Mouse (Mus musculus) forebrain, embryonic 12.5 days (tissue): ENCODE measurements around the gene Fbxw22. TPM values are rescaled to one million over a fixed set of nuclear protein-coding genes. Genes with fewer than 3 reads are reported as not detected.
"Not testable (repeated sequence)": the region's sequence is repeated elsewhere in the genome, so short reads cannot be mapped to it uniquely, and the experiment has no call there.

Experiments
- ATAC-seq: fragments of 200-750 bp; cut with Nextera tagmentation; 2 replicates; pipeline ENCODE4 v1.8.0; 2017; ENCODE audit warnings: moderate TSS enrichment; ENCODE audit not compliant: low FRiP score
- H3K27ac ChIP-seq: fragments of 300-500 bp; sonication (generic); 2 replicates; pipeline ENCODE4 v1.5.1; 2016; ENCODE audit warnings: mild to moderate bottlenecking
- H3K27me3 ChIP-seq: fragments of 300-500 bp; sonication (generic); 2 replicates; pipeline ENCODE4 v1.6.1; 2016; ENCODE audit warnings: mild to moderate bottlenecking
- H3K36me3 ChIP-seq: fragments of 300-500 bp; sonication (generic); replicated peaks from 2 replicates; pipeline ENCODE4 v1.6.1; 2016; ENCODE audit warnings: mild to moderate bottlenecking
- H3K4me1 ChIP-seq: fragments of 300-500 bp; sonication (generic); 2 replicates; pipeline ENCODE4 v1.6.1; 2016
- H3K4me2 ChIP-seq: fragments of 300-500 bp; sonication (generic); 2 replicates; pipeline ENCODE4 v1.6.1; 2016; ENCODE audit warnings: mild to moderate bottlenecking, moderate library complexity
- H3K4me3 ChIP-seq: fragments of 300-500 bp; sonication (generic); replicated peaks from 2 replicates; pipeline ENCODE4 v1.5.1; 2016; ENCODE audit warnings: mild to moderate bottlenecking
- H3K9ac ChIP-seq: fragments of 300-500 bp; sonication (generic); 2 replicates; pipeline ENCODE4 v1.6.1; 2016; ENCODE audit warnings: mild to moderate bottlenecking
- H3K9me3 ChIP-seq: fragments of 300-500 bp; sonication (generic); 2 replicates; pipeline ENCODE4 v1.6.1; 2016
- WGBS: fragments of 180-500 bp; shearing (Covaris S2); methylation state at CpG from one replicate; pipeline ENCODE4 v1.1.7; 2016; 5-methylcytosine and 5-hydroxymethylcytosine counted together
- polyA plus RNA-seq: library from polyadenylated mRNA; unstranded; fragments of >200 nt; fragmentation: Nextera tagmentation; extraction: Ambion mirVana; gene quantifications from 2 replicates; pipeline ENCODE4 v1.2.1, GENCODE M21; 2016

Fbxw22 gene
- not detected in 2 replicates for polyA plus RNA-seq

DNA sequence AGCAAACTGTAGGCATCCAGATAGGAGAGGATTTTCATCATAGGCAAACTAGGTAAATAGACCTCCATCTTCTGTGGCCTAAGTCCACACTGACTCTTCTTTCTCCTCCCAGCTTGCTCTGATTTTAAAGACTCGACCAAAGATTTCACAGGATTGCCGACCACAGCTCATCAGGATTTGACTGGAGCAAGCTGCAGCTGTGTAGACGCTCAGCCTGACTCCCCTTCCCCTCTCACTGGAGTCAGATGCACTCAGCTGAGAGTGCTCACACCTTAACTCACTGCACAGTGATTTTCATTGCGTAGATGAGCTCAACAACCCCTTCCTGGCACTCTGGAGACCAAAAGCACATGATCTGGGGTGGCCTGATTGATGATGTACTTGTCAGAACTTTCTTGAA lies at the start of gene Fbxw22:
Gene Fbxw22, minus strand, starts transcription at position 101 of the 400 bp plus-strand sequence.
- H3K27me3 ChIP-seq, H3K9ac ChIP-seq, H3K4me2 ChIP-seq, H3K36me3 ChIP-seq, H3K4me3 ChIP-seq, H3K4me1 ChIP-seq, H3K27ac ChIP-seq, ATAC-seq, H3K9me3 ChIP-seq: not testable (repeated sequence)
- WGBS = 84% methylated on average over 4 of the region's 4 CpGs

DNA sequence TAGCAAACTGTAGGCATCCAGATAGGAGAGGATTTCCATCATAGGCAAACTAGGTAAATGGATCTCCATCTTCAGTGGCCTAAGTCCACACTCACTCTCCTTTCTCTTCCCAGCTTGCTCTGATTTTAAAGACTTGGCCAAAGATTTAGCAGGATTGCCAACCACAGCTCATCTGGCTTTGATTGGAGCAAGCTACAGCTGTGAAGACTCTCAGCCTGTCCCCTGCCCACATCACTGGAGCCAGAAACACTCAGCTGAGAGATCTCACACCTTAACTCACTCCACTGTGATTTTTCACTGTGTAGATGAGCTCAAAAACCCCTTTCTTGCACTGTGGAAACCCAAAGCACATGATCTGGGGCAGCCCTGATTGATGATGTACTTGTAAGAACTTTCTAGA lies 44.9 kb upstream of the Fbxw22 start, which contains the start of gene Fbxw16:
Gene Fbxw16, minus strand, starts transcription at position 101 of the 400 bp plus-strand sequence.
- H3K36me3 ChIP-seq = no peaks in the 10 kb centered on the region
- no peak within 1 kb of the TSS for H3K4me3 ChIP-seq
- no peaks in the 10 kb centered on the region for H3K27me3 ChIP-seq
- no peak within 1 kb of the TSS for H3K27ac ChIP-seq
- no peak for ATAC-seq
- H3K4me1 ChIP-seq = no peaks in the 10 kb centered on the region
- no peak within 1 kb of the TSS for H3K9ac ChIP-seq
- H3K9me3 ChIP-seq = no peaks in the 10 kb centered on the region
- no peak within 1 kb of the TSS for H3K4me2 ChIP-seq

DNA sequence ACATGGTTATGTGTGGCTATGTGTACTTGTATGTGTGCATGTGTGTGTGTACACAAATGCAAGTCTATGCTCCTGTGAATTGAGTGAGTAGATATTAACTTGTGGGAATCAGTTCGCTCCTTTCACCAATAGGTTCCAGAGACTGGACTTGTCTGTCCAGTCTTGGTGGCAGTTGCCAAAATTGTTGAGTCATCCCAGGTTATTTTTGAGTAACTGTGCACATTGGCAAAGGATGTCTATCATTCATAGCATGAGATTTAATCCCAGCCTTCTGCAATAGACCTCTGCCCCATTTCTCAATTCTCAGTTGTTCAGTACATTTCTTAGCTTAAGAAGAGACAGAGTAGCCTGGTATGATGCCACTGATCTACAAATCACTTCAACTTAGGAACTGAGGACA lies 28.9 kb upstream of the Fbxw22 start:
- Histone ChIP-seq H3K4me3 (no peak overlapping the region), H3K36me3 (no peaks in the 10 kb centered on the region), H3K9me3 (no peaks in the 10 kb centered on the region), H3K27me3 (no peaks in the 10 kb centered on the region), H3K9ac (no peak overlapping the region), H3K4me1 (no peaks in the 10 kb centered on the region), H3K27ac (no peak overlapping the region), H3K4me2 (no peak overlapping the region)
- no peak for ATAC-seq
- WGBS = 88% methylated on average over 1 of the region's 1 CpGs

DNA sequence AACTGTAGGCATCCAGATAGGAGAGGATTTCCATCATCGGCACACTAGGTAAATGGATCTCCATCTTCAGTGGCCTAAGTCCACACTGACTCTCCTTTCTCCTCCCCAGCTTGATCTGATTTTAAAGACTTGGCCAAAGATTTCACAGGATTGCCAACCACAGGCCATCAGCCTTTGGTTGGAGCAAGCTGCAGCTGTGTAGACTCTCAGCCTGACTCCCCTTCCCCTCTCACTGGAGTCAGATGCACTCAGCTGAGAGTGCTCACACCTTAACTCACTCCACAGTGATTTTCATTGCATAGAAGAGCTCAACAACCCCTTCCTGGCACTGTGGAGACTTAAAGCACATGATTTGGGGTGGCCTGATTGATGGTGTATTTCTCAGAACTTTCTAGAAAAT lies 64.5 kb downstream of the Fbxw22 start, which contains the start of gene Fbxw28:
Gene Fbxw28, minus strand, starts transcription at position 101 of the 400 bp plus-strand sequence.
- not testable (repeated sequence) for ATAC-seq, H3K4me3 ChIP-seq, H3K4me1 ChIP-seq, H3K27me3 ChIP-seq, H3K36me3 ChIP-seq, H3K9ac ChIP-seq, H3K27ac ChIP-seq, H3K9me3 ChIP-seq, H3K4me2 ChIP-seq
- 100% methylated on average over 1 of the region's 1 CpGs for WGBS

Other genes with a start within 250 kb of the Fbxw22 start
- not detected in 2 replicates for gene Fbxw21, start 242.3 kb downstream of the Fbxw22 start, polyA plus RNA-seq
- not detected in 2 replicates for gene Fbxw13, start 208.3 kb downstream of the Fbxw22 start, polyA plus RNA-seq
- gene Fbxw20, start 169.5 kb downstream of the Fbxw22 start, polyA plus RNA-seq = not detected in 2 replicates
- gene Fbxw14, start 116.6 kb downstream of the Fbxw22 start, polyA plus RNA-seq = not detected in 2 replicates
- gene Fbxw28, start 64.6 kb downstream of the Fbxw22 start, polyA plus RNA-seq = not detected in 2 replicates
- not detected in 2 replicates for gene Fbxw16, start 44.8 kb upstream of the Fbxw22 start, polyA plus RNA-seq
- not detected in 2 replicates for gene Fbxw19, start 91.6 kb upstream of the Fbxw22 start, polyA plus RNA-seq
- not detected in 2 replicates for gene Fbxw15, start 164.0 kb upstream of the Fbxw22 start, polyA plus RNA-seq
- gene Fbxw24, start 221.8 kb upstream of the Fbxw22 start, polyA plus RNA-seq = not detected in 2 replicates